Mouse (Mus musculus): ENCODE results near the gene Gca. TPM values are rescaled to one million over a fixed set of nuclear protein-coding genes. Genes with fewer than 3 reads are reported as not detected.

The Gca gene
- polyA plus RNA-seq, 1 experiment from 2014 or later: 4.9 TPM

DNA sequence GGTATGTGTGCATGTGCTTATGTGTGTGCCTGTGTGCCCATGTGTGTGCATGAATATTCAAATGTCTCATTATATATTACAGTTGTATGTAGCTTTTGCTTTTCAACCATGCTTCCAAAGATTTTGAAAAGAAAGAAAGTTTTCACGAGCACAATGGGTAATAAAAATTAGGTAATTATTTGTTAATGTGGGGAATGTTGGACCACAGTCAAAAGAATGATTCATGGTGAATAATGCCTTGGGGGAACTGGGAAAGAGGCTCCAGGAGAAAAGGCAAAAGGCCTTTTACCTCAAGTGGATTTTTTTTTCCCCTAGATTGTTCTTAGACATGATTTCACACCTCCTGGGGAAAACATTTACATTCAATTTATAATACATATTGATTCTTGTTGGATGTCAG lies 61.9 kb downstream of the Gca start:
- Histone ChIP-seq H3K9ac (ENCODE audit: low read length) (no peak overlapping the region), H3K27ac (ENCODE audit: low read depth, low read length) (no peak overlapping the region), H3K4me1 (replicated peaks; ENCODE audit: control insufficient read depth, insufficient read depth, low read length) (no peaks in the 10 kb centered on the region), H3K27me3 (ENCODE audit: control insufficient read depth, insufficient read depth, low read length) (no peaks in the 10 kb centered on the region), H3K9me3 (ENCODE audit: control insufficient read depth, low read length) (no peaks in the 10 kb centered on the region), H3K4me2 (ENCODE audit: low read depth, low read length, severe bottlenecking) (no peak overlapping the region), H3K36me3 (ENCODE audit: control insufficient read depth, insufficient read depth, low read length) (no peaks in the 10 kb centered on the region), H3K4me3 (ENCODE audit: low read depth, low read length) (no peak overlapping the region)
- DNase-seq (ENCODE audit: low spot score) (no peak), ATAC-seq (replicated peaks; ENCODE audit: low FRiP score) (no peak)
- WGBS: 72% methylated on average over 1 of the region's 1 CpGs

DNA sequence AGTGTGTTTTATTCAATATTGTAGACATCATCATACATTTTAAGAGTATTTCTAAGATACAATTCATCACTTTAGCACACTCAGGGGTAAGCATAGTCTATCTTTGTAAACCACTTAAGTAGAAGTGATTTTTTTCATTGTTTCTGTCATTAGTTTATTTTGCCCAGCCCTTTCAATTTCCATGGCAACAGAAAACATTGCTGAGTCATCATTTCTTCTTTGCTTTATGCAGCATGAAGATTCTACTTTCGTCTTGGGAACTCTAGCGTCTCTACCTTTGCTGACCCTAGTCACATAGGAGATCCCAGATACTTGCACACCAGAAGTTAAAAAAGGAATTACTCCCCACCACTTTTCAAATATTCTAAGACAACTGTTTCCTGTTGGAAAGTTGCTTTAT lies 63.6 kb downstream of the Gca start:
- ATAC-seq (replicated peaks; ENCODE audit: low FRiP score) (no peak), DNase-seq (ENCODE audit: low spot score) (no peak)
- no peak overlapping the region for H3K27ac ChIP-seq (ENCODE audit: low read depth, low read length)
- no peak overlapping the region for H3K4me2 ChIP-seq (ENCODE audit: low read depth, low read length, severe bottlenecking)
- H3K36me3 ChIP-seq (ENCODE audit: control insufficient read depth, insufficient read depth, low read length): no peaks in the 10 kb centered on the region
- H3K4me1 ChIP-seq (replicated peaks; ENCODE audit: control insufficient read depth, insufficient read depth, low read length): no peaks in the 10 kb centered on the region
- 89% methylated on average over 2 of the region's 2 CpGs for WGBS
- no peaks in the 10 kb centered on the region for H3K9me3 ChIP-seq (ENCODE audit: control insufficient read depth, low read length)
- H3K4me3 ChIP-seq (ENCODE audit: low read depth, low read length): no peak overlapping the region
- H3K27me3 ChIP-seq (ENCODE audit: control insufficient read depth, insufficient read depth, low read length): no peaks in the 10 kb centered on the region
- H3K9ac ChIP-seq (ENCODE audit: low read length): no peak overlapping the region

DNA sequence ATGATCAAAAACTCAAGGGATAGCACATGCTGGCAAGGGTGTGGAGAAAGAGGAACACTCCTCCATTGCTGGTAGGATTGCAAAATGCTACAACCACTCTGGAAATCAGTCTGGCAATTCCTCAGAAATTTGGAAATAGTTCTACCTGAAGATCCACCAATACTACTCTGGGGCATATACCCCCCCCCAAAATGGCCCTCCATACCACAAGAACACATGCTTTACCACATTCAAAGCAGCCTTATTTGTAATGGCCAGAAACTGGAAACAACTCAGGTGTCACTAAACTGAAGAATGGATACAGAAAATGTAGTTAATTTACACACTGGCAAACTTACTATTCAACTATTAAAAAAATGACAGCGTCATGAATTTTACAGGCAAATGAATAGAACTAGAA lies 66.6 kb downstream of the Gca start:
- H3K4me2 ChIP-seq (ENCODE audit: low read depth, low read length, severe bottlenecking): no peak overlapping the region
- H3K27me3 ChIP-seq (ENCODE audit: control insufficient read depth, insufficient read depth, low read length): no peaks in the 10 kb centered on the region
- H3K9ac ChIP-seq (ENCODE audit: low read length): no peak overlapping the region
- ATAC-seq (replicated peaks; ENCODE audit: low FRiP score): no peak
- DNase-seq (ENCODE audit: low spot score): no peak
- WGBS: 78% methylated on average over 1 of the region's 1 CpGs
- H3K4me1 ChIP-seq (replicated peaks; ENCODE audit: control insufficient read depth, insufficient read depth, low read length): no peaks in the 10 kb centered on the region
- H3K9me3 ChIP-seq (ENCODE audit: control insufficient read depth, low read length): no peaks in the 10 kb centered on the region
- H3K36me3 ChIP-seq (ENCODE audit: control insufficient read depth, insufficient read depth, low read length): no peaks in the 10 kb centered on the region
- H3K4me3 ChIP-seq (ENCODE audit: low read depth, low read length): no peak overlapping the region
- H3K27ac ChIP-seq (ENCODE audit: low read depth, low read length): no peak overlapping the region

DNA sequence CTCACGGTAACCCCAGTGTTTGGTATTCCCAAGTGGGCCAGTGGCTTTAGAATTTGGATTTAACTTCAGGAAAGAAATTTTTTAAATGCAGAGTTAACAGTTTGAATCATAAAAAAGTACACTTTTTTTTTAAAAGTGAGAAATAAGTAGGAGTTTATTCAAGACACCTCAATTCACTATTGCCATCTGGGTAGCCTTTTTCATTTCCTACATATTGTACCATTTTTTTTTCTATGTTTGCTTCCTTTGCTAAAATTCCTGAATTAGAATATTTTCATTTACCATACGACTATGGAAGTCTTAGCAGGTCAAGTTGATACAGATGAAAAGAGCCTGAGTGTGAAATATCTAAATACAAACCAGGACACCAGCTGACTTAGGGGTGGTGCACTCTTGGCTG lies 79.0 kb downstream of the Gca start:
- no peak for ATAC-seq (replicated peaks; ENCODE audit: low FRiP score)
- no peaks in the 10 kb centered on the region for H3K36me3 ChIP-seq (ENCODE audit: control insufficient read depth, insufficient read depth, low read length)
- 83% methylated on average over 2 of the region's 2 CpGs for WGBS
- no peak overlapping the region for H3K4me2 ChIP-seq (ENCODE audit: low read depth, low read length, severe bottlenecking)
- no peak overlapping the region for H3K9ac ChIP-seq (ENCODE audit: low read length)
- no peaks in the 10 kb centered on the region for H3K9me3 ChIP-seq (ENCODE audit: control insufficient read depth, low read length)
- no peaks in the 10 kb centered on the region for H3K27me3 ChIP-seq (ENCODE audit: control insufficient read depth, insufficient read depth, low read length)
- no peak overlapping the region for H3K4me3 ChIP-seq (ENCODE audit: low read depth, low read length)
- no peak for DNase-seq (ENCODE audit: low spot score)
- no peaks in the 10 kb centered on the region for H3K4me1 ChIP-seq (replicated peaks; ENCODE audit: control insufficient read depth, insufficient read depth, low read length)
- H3K27ac ChIP-seq (ENCODE audit: low read depth, low read length): no peak overlapping the region

Other genes with a start within 250 kb of the Gca start
- gene Gcg, start 180.6 kb upstream of the Gca start, polyA plus RNA-seq (2014; fragmentation: Nextera tagmentation; extraction: Ambion mirVana): not detected in 2 replicates
- 3.5 and 3.9 TPM in 2 replicates for gene Fap, start 90.2 kb upstream of the Gca start, polyA plus RNA-seq (2014; fragmentation: Nextera tagmentation; extraction: Ambion mirVana)
- gene Ifih1, start 18.0 kb upstream of the Gca start, polyA plus RNA-seq (2014; fragmentation: Nextera tagmentation; extraction: Ambion mirVana): 1.1 and 1.5 TPM in 2 replicates

Measured in forebrain, embryonic 11.5 days (tissue).